Mouse (Mus musculus): Measurements from ENCODE around the gene Ano8.

DNA sequence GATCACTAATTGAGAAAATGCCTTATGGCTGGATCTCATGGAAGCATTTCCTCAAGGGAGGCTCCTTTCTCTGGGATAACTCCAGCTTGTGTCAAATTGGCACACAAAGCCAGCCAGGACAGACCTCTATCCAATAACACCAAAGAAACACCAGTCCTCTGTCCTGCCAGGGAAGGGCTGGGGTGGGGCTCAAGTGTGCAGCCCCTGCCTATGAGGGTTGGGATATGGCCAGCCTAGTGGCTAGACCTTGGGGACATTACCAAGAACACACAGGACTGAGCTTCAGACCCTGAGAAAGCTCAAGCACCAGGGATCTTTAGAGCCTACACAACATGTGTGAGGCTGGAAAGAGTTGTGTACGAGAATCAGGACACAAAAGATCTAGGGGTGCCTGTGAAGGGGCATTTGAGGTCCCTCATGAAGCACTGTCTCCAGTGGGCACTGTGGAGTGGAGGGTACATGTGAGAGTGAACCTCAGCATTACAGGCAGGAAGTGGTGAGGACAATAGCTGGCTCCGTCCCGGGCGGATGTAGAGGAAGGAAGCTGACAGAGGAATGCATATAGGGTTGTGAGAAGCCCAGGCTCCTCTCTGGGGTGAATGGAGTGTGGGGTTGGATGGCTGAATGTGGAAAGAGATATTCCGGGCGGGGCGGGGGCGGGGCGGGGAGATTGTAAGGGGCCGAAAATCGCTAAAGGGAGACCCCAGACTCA, 42.8 kb upstream of the Ano8 start:
- no peak for TF ChIP-seq GATA1 (IDR thresholded peaks at IDR 0.05; ENCODE audit: borderline replicate concordance, low read length)
- TF ChIP-seq FLI1 (IDR thresholded peaks at IDR 0.05; ENCODE audit: low read length), result no peak
